Mouse (Mus musculus) frontal cortex, postnatal 10 days (tissue): ENCODE results near the gene Afdn.
"Not testable (repeated sequence)": the region's sequence is repeated elsewhere in the genome, so short reads cannot be mapped to it uniquely, and the experiment has no call there.

Experiments
- DNase-seq, 2 experiments: peaks; one replicate each; pipeline ENCODE4 v3.0.0; 2022; ENCODE audit warnings: low spot score in 2 of 2, mixed read lengths in 1 of 2

The Afdn gene

GRCm38 (mm10) chr17:13769256-13769655 lies 8.9 kb downstream of the Afdn start:
- DNase-seq, result no peak

GRCm38 (mm10) chr17:13777676-13778075 lies 17.3 kb downstream of the Afdn start:
- no peak for DNase-seq

DNA sequence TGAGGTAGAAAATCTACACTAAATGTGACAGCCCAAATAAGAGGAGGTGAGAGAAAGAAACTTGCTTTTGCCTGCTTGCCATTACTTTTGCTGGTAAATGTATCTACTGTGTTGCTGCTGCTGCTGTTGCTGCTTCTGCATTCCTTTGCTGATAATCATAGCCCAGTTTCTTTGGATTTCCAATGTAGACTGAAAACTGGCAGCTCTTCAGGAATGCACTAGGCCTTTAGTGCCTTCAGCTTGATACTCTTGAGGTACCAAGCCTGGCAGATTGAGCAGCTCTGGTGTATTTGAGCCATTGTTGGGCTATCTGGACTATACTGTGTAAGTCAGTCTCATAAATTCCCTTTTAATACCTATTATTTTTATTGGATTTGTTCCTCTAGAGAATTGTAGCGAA lies 18.5 kb downstream of the Afdn start:
- no peak for DNase-seq

- DNase-seq, result no peak
Measured at GRCm38 (mm10) chr17:13781948-13782347, 21.6 kb downstream of the Afdn start.

- DNase-seq, result no peak
Measured at GRCm38 (mm10) chr17:13783469-13783868, 23.1 kb downstream of the Afdn start.

DNA sequence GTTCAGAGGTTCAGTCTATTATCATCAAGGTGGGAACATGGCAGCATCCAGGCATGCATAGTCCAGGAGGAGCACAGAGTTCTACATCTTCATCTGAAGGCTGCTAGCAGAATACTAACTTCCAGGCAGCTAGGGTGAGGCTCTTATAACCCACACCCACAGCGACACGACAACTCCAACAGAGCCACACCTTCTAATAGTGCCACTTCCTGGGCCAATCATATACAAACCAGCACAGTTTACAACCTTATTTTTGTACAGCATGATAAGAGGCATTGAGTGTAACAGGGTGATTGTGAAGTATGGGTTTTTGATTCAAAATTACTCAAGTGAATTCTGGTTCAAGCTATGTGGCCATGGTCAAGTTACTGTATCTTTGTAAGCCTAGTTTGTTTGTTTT lies 29.7 kb downstream of the Afdn start:
- DNase-seq, result not testable (repeated sequence)

DNA sequence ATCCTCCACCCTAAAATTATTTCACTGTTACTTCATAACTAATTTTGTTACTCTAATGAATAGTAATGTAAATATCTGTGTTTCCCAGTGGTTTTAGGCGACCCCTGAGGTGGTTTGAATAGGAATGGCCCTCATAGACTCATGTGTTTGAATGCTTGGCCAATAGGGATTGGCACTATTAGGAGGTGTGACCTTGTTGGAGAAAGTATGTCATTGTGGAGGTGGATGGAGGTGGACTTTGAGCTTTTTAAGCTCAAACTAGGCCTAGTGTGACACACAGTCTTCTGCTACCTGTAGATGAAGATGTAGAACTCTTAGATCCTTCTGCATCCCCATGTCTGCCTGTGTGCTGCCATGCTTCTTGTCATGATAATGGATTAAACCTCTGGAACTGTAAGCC lies 37.4 kb downstream of the Afdn start:
- DNase-seq, result no peak

DNA sequence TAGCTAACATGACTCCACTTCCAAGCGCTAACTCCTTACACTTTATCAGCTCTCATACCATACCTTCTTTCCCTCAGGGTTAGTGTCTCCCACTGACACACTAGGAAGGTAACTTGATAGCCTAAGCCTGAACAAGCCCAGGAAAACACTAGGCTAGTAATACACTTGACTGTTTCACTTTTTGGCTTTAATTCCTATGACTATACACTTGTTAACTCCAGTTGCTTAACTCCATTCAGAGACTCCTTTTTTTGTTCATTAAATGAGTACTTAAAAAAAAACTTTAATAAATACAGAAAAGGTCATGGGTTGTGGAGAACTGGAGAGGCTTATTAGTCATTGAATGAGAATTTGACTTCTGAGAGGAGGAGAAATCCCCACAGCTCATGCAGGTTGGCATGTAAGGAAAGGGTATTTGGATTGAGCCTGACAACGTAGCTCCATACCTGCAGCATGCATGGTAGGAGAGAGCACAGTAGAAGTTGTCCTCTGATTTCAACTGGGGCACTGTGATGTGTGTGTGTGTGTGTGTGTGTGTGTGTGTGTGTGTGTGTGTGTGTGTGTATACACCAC lies 42.6 kb downstream of the Afdn start:
- DNase-seq, result no peak

DNA sequence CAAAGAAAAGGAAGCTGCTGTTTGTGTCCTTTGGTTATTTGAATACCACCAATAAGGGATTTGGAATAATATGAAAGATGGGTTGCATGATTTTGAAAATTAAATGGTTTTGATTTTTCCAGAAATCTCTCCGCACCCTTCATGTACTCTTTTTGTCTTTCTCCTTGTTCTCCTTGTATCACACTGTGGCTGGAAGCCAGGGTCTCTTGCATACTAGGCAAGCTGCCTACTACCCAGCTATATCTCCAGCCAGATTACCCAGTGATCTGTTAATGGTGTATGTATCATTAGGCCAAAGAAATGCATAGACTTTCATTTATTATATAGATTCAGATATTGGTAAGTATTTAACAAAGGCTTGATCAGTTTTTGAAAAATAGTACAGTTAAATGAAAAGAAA lies 45.7 kb downstream of the Afdn start:
- no peak for DNase-seq

- no peak for DNase-seq
Measured at GRCm38 (mm10) chr17:13817789-13818188, 57.5 kb downstream of the Afdn start.

GRCm38 (mm10) chr17:13819342-13819741 lies 59.0 kb downstream of the Afdn start:
- DNase-seq, result no peak

DNA sequence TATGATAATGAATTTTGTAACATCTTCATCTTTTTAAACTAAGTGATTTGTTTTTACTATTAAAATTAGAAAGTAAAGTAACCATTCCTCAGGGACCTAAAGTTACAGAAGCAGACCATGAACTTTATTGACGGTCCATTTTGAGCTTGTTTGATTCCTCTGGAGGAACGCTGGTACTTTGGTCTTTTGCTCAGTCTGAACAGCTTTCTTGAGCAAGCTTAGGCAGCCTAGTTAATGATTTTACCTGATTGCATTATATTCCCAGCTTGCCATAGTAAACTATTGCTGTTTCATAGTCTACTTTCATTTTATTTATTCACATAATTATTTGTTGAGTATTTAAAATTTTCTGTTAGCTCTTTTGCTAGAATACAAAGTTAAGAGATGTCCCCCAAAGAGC lies 60.3 kb downstream of the Afdn start:
- DNase-seq, result no peak

- DNase-seq, result no peak
Measured at GRCm38 (mm10) chr17:13825421-13825820, 65.1 kb downstream of the Afdn start.

DNA sequence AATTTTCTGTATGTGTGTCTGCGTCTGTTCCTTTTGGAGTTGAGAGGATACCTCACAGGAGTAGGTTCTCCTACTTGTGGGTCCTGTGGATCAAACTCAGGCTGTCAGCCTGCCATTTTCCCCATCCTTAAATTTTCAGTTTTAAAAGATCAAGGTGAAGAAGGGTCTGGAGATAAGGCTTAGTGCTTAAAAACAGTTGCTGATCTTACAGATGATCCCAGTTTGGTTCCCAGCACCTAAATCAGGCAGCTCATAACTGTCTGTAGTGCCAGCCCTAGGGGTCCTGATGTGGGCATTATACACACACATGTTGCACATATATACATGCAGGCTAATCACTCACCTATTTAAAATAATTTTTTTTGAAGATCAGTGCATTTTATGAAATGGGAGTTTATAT lies 69.9 kb downstream of the Afdn start:
- no peak for DNase-seq

DNA sequence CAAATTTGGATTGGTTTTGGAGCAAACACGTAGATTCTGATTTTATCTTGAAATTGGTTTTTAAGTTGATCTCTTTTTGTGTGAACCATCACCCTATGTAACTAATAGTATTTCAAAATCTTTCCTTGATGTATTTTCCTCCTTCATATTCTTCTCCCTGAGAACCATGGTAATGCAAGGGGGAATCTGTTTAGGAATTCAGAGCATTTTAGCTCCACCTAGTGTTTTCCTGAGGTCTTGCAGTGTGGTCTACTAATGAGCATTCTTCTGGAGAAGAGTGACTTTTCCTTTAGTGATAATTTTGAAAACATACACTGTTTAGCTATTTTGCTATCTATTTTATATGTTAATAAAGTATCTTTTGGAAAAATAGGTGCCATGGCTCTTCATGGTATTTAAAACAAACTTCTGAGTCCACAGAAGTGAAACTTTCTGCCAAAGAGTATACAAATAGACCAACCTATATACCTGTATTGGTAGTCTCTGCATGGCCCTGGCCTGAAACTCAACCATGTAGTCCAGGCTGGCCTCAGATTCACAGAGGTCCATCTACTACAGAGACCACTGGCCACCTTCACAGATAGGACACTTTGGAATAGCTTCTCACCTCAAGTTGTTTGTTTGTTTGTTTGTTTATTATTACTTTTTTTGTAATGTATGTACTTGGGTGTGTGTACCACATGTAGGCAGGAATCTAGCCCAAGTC lies 70.5 kb downstream of the Afdn start:
- DNase-seq, result no peak

GRCm38 (mm10) chr17:13835876-13836275 lies 75.5 kb downstream of the Afdn start:
- no peak for DNase-seq

GRCm38 (mm10) chr17:13850175-13850574 lies 89.8 kb downstream of the Afdn start:
- no peak for DNase-seq

DNA sequence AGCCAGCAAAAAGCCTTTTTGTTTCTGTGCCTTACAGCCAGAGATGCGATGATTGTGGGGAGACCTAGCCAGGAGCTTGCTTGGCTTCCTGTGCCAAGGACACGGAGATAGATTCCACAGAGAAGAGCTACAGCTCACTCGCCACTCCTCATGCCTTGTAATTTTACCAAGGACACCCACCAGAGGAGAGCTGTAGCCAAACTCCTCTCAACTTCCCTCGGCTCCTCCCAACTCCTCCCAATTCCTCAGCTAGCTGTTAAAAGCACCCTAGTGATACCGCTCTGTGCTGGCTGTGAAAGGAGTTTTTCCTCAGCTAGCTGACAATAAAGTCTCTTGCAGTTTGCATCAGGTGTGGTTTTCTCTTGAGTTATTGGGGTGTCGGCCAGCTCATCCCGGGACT lies 93.5 kb downstream of the Afdn start:
- not testable (repeated sequence) for DNase-seq

- no peak for DNase-seq
Measured at GRCm38 (mm10) chr17:13855396-13855795, 95.1 kb downstream of the Afdn start.

DNA sequence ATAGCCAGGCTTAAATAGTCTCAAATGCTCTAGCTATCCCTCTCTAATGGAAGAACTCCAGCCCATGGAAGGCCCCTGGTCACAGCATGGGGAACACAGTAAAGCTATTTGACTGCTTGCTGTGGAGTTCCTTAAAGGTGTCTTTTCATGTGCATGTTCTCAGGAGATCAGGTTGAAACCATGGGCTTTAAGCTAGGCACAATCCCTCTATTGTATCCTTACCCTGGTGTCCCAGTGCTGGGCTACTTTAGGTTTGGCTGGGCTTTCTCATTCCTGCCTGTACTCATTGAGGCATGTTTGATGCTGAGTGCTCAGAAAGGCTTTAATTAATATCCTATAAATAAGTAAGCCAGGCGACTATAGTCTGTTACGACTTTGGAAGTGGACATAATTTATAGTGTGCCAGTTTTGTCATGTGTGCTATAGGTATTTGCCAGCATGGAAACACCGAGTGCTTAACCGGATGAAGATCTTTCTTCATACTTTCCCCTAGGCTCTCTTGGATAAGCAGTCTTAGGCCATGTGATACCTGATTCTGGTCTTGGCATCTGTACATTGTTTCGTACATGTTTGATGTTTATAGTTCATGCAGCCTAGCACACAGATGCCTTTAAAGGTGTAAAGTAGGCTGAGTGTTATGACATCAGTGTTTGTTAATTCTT lies 96.2 kb downstream of the Afdn start:
- DNase-seq, result no peak

DNA sequence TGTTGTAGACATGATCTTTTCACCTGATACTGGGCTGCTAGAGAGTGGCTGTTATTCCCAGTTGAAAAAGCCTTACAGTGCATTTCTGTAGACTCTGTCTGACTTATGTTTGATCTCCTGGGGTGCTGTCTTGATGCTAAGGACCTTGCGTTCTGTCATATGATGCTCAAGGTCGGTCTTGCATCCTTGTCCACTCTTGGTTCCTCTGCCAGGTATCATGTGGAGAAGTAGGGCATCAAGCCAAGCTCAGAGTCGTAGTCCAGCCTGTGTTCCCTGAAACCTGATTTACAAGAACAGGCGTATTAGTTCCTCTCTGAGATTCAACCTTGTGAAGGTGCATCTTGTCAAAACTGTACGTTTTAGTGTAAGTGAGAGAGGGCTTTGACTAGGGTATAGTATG lies 105.0 kb downstream of the Afdn start:
- no peak for DNase-seq

GRCm38 (mm10) chr17:13866951-13867351 lies 106.6 kb downstream of the Afdn start:
- no peak for DNase-seq

DNA sequence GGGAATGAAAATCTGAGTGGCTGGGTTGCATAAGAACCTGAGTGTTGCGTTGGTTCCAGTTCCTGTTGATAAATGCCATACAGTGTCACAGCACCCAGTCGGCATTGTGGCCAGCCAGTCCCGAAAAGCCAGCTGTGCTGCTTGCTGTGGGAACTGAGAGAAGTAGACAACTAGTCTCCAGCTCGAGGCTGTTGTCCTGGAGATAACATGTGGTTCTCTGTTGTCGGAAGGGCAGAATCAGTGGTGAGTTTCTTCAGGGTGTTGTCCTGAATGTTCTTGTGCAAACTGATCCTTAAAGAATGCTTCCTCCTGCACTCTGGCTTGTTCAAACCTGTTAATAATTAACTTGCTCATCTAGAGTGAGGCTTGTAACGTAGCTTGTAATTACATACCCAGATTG lies 107.1 kb downstream of the Afdn start:
- no peak for DNase-seq
